In the genomic region with DNA sequence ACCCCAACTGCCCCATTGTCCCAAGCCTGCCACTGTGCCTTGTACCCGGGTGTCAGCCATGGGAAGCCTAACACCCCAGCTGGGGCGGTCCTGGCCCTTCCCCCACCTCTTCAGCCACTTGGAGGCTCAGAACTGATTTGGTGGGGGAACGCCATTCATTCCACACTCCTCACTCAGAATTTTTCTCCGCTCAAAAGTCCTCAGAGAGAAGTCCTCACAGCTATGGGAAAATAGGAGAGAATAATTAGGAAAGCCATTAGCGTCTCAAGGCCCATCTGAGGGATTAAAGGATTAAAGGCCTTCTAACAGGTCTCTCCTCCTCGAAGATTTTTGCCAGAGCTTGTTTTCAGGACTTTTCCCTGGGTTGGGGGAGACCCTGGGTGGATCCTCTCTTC, we compare ENCODE assay signal across 16 mouse cellular contexts. TPM values are rescaled to one million over a fixed set of nuclear protein-coding genes. Genes with fewer than 3 reads are reported as not detected.
DNase-seq lines count a peak whose midpoint lies in the region; ATAC-seq lines count a peak whose summit lies in the region.
"Had no signal": no experiment of that assay in that cellular context is flagged by ENCODE, and none has a peak within 500 bp of the region (broad histone marks: within the 10 kb centered on the region; RNA-seq: fewer than 3 reads in every experiment).

No protein-coding gene starts in this region.

- peak; percentile 5 to 11 for DNase-seq in cerebellum, adult 18-20 months
- DNase-seq in cerebellum, adult 11-12 months: no peak
- peak; percentile 49 for DNase-seq in forebrain, embryonic 10.5 days (ENCODE audit: extremely low spot score, low spot score)
- DNase-seq in spleen, adult 12 weeks (ENCODE audit: low spot score): no peak
- no peak for DNase-seq in lung, postnatal 25 days (ENCODE audit: low spot score)
- DNase-seq: gastrocnemius, postnatal 14 days had no signal

- H3K27ac ChIP-seq in forebrain, embryonic 10.5 days: peak overlapping the region; percentile 88
- H3K27ac ChIP-seq in hindbrain, embryonic 12.5 days: peak overlapping the region; percentile 84
- H3K27ac ChIP-seq in midbrain, embryonic 13.5 days: peak overlapping the region; percentile 80
- H3K27ac ChIP-seq: embryonic facial prominence, embryonic 12.5 days; liver, embryonic 13.5 days had no signal

- H3K9me3 ChIP-seq in forebrain, embryonic 10.5 days: no peaks in the 10 kb centered on the region
- H3K9me3 ChIP-seq in hindbrain, embryonic 12.5 days (replicated peaks): no peaks in the 10 kb centered on the region
- no peaks in the 10 kb centered on the region for H3K9me3 ChIP-seq in midbrain, embryonic 13.5 days
- H3K9me3 ChIP-seq: embryonic facial prominence, embryonic 12.5 days; liver, embryonic 13.5 days had no signal

- no peaks in the 10 kb centered on the region for H3K36me3 ChIP-seq in forebrain, embryonic 10.5 days (replicated peaks)
- H3K36me3 ChIP-seq in hindbrain, embryonic 12.5 days: no peaks in the 10 kb centered on the region
- no peaks in the 10 kb centered on the region for H3K36me3 ChIP-seq in midbrain, embryonic 13.5 days
- H3K36me3 ChIP-seq: embryonic facial prominence, embryonic 12.5 days; liver, embryonic 13.5 days had no signal

- H3K4me2 ChIP-seq in hindbrain, embryonic 12.5 days (replicated peaks): no peak overlapping the region
- no peak overlapping the region for H3K4me2 ChIP-seq in midbrain, embryonic 13.5 days (replicated peaks)
- H3K4me2 ChIP-seq: embryonic facial prominence, embryonic 12.5 days; heart, embryonic 11.5 days had no signal

- peaks cover 100% of the 10 kb centered on the region for H3K4me1 ChIP-seq in forebrain, embryonic 10.5 days
- H3K4me1 ChIP-seq in hindbrain, embryonic 12.5 days: peaks cover 82% of the 10 kb centered on the region
- peaks cover 86% of the 10 kb centered on the region for H3K4me1 ChIP-seq in midbrain, embryonic 13.5 days (replicated peaks)
- H3K4me1 ChIP-seq: embryonic facial prominence, embryonic 12.5 days had no signal

- H3K27me3 ChIP-seq in forebrain, embryonic 10.5 days (ENCODE audit: poor library complexity, severe bottlenecking): peaks cover 100% of the 10 kb centered on the region
- H3K27me3 ChIP-seq in hindbrain, embryonic 12.5 days: peaks cover 43% of the 10 kb centered on the region
- peaks cover 58% of the 10 kb centered on the region for H3K27me3 ChIP-seq in midbrain, embryonic 13.5 days

- H3K9ac ChIP-seq in hindbrain, embryonic 12.5 days: peak overlapping the region; percentile 13; the same call in 1 of the 2 replicates
- no peak overlapping the region for H3K9ac ChIP-seq in midbrain, embryonic 13.5 days (replicated peaks)
- H3K9ac ChIP-seq: liver, embryonic 13.5 days had no signal

- WGBS in forebrain, embryonic 10.5 days: 4% methylated on average over 6 of the region's 6 CpGs
- WGBS in hindbrain, embryonic 12.5 days: 23% methylated on average over 6 of the region's 6 CpGs
- 2% methylated on average over 6 of the region's 6 CpGs for WGBS in midbrain, embryonic 13.5 days

- H3K4me3 ChIP-seq in forebrain, embryonic 10.5 days: peak overlapping the region; percentile 30; the same call in 1 of the 2 replicates
- H3K4me3 ChIP-seq in hindbrain, embryonic 12.5 days: no peak overlapping the region
- no peak overlapping the region for H3K4me3 ChIP-seq in midbrain, embryonic 13.5 days (replicated peaks)
- H3K4me3 ChIP-seq: embryonic facial prominence, embryonic 12.5 days; liver, embryonic 13.5 days had no signal

- no peak for ATAC-seq in hindbrain, embryonic 12.5 days (ENCODE audit: low FRiP score)
- ATAC-seq in midbrain, embryonic 13.5 days: no peak
- no peak for ATAC-seq in granulocyte monocyte progenitor cell, adult 5-6 weeks (replicated peaks; ENCODE audit: poor library complexity, severe bottlenecking)

RNA-seq across cellular contexts. Expression of a gene that starts 17.4 kb away (rescaled TPM):
- polyA plus RNA-seq in forebrain, embryonic 10.5 days (2016; fragmentation: Nextera tagmentation; extraction: Ambion mirVana): 0.37 and 0.38 TPM in 2 replicates
- 0.23 and 0.25 TPM in 2 replicates for polyA plus RNA-seq in hindbrain, embryonic 12.5 days (2016; fragmentation: Nextera tagmentation; extraction: Ambion mirVana)
- polyA plus RNA-seq in midbrain, embryonic 13.5 days (2015; fragmentation: Nextera tagmentation; extraction: Ambion mirVana): 0.12 TPM in 1 of 2 replicates, not detected in the other
- not detected in 2 replicates for total RNA-seq in granulocyte monocyte progenitor cell, adult 5-6 weeks (2014; fragmentation: Nextera tagmentation)
- total RNA-seq in granulocyte monocyte progenitor cell, adult 5-6 weeks (2017): not detected in 2 replicates
- total RNA-seq: gastrocnemius, postnatal 14 days; hematopoietic stem cell, adult 5-6 weeks; layer of hippocampus, adult 8-10 months had no signal

RNA-seq across cellular contexts. Expression of a gene that starts 49.9 kb away (rescaled TPM):
- 0.14 TPM in 1 of 2 replicates, not detected in the other for polyA plus RNA-seq in forebrain, embryonic 10.5 days (2016; fragmentation: Nextera tagmentation; extraction: Ambion mirVana)
- polyA plus RNA-seq in hindbrain, embryonic 12.5 days (2016; fragmentation: Nextera tagmentation; extraction: Ambion mirVana): 0.22 TPM in 1 of 2 replicates, not detected in the other
- polyA plus RNA-seq in midbrain, embryonic 13.5 days (2015; fragmentation: Nextera tagmentation; extraction: Ambion mirVana): 0.16 TPM in 1 of 2 replicates, not detected in the other
- total RNA-seq in granulocyte monocyte progenitor cell, adult 5-6 weeks (2014; fragmentation: Nextera tagmentation): not detected in 2 replicates
- not detected in 2 replicates for total RNA-seq in granulocyte monocyte progenitor cell, adult 5-6 weeks (2017)
- total RNA-seq: CH12.LX; hematopoietic stem cell, adult 5-6 weeks had no signal
- polyA plus RNA-seq: embryonic facial prominence, embryonic 12.5 days; liver, embryonic 13.5 days; spleen, adult 2 months had no signal

RNA-seq across cellular contexts. Expression of a gene that starts 59.6 kb away (rescaled TPM):
- polyA plus RNA-seq in forebrain, embryonic 10.5 days (2016; fragmentation: Nextera tagmentation; extraction: Ambion mirVana): 14.3 TPM in 2 replicates
- polyA plus RNA-seq in hindbrain, embryonic 12.5 days (2016; fragmentation: Nextera tagmentation; extraction: Ambion mirVana): 10.1 and 11.2 TPM in 2 replicates
- polyA plus RNA-seq in midbrain, embryonic 13.5 days (2015; fragmentation: Nextera tagmentation; extraction: Ambion mirVana): 11.2 and 11.6 TPM in 2 replicates
- total RNA-seq in granulocyte monocyte progenitor cell, adult 5-6 weeks (2014; fragmentation: Nextera tagmentation): 13.8 and 19.0 TPM in 2 replicates
- total RNA-seq in granulocyte monocyte progenitor cell, adult 5-6 weeks (2017): 7.5 and 10.0 TPM in 2 replicates

RNA-seq across cellular contexts. Expression of a gene that starts 59.8 kb away (rescaled TPM):
- 874 and 908 TPM in 2 replicates for polyA plus RNA-seq in forebrain, embryonic 10.5 days (2016; fragmentation: Nextera tagmentation; extraction: Ambion mirVana)
- 523 and 555 TPM in 2 replicates for polyA plus RNA-seq in hindbrain, embryonic 12.5 days (2016; fragmentation: Nextera tagmentation; extraction: Ambion mirVana)
- 529 and 545 TPM in 2 replicates for polyA plus RNA-seq in midbrain, embryonic 13.5 days (2015; fragmentation: Nextera tagmentation; extraction: Ambion mirVana)
- 499 and 506 TPM in 2 replicates for total RNA-seq in granulocyte monocyte progenitor cell, adult 5-6 weeks (2014; fragmentation: Nextera tagmentation)
- 381 TPM in 2 replicates for total RNA-seq in granulocyte monocyte progenitor cell, adult 5-6 weeks (2017)

Comparison
In these comparisons a context has a peak if more than half of its experiments do, and no peak if none do; other contexts are left out.
1. DNase-seq: peak in cerebellum, adult 18-20 months (2 of 2) and forebrain, embryonic 10.5 days (single experiment); none in cerebellum, adult 11-12 months (single experiment), spleen, adult 12 weeks (single experiment) and lung, postnatal 25 days (single experiment).
2. Peak in every context shown above with its lines, with median percentiles within 50 percentile points of each other: H3K27ac ChIP-seq.